Comparison of ENCODE assay signal across 7 mouse cellular contexts in genomic region chr9:71959259-71960025, GRCm38 (mm10).
DNase-seq lines count a peak whose midpoint lies in the region; ATAC-seq and TF ChIP-seq lines count a peak whose summit lies in the region.

No protein-coding gene starts in this region.

- WGBS in intestine, embryonic 15.5 days: 70% methylated on average over 11 of the region's 11 CpGs
- 31% methylated on average over 11 of the region's 11 CpGs for WGBS in midbrain, postnatal 0 days

- no peak for TF ChIP-seq CTCF in brain, embryonic 14.5 days (IDR thresholded peaks at IDR 0.05; ENCODE audit: borderline replicate concordance, extremely low read depth, insufficient read depth, insufficient read length)
- no peak for TF ChIP-seq CTCF in midbrain, postnatal 0 days (IDR thresholded peaks at IDR 0.05)

- H3K4me2 ChIP-seq in intestine, embryonic 15.5 days (replicated peaks): no peak overlapping the region
- peak overlapping the region; percentile 31 for H3K4me2 ChIP-seq in midbrain, postnatal 0 days (ENCODE audit: low read depth, low read length, poor library complexity, severe bottlenecking)

- peak; percentile 47; the same call in 1 of the 2 replicates for ATAC-seq in intestine, embryonic 15.5 days
- ATAC-seq in midbrain, postnatal 0 days (ENCODE audit: low FRiP score): peak; percentile 80; the same call in 1 of the 2 replicates

- no peak overlapping the region for H3K9ac ChIP-seq in intestine, embryonic 15.5 days
- no peak overlapping the region for H3K9ac ChIP-seq in midbrain, postnatal 0 days (replicated peaks; ENCODE audit: low read length, poor library complexity, severe bottlenecking)

- H3K27me3 ChIP-seq in intestine, embryonic 15.5 days (replicated peaks): no peaks in the 10 kb centered on the region
- no peaks in the 10 kb centered on the region for H3K27me3 ChIP-seq in midbrain, postnatal 0 days (ENCODE audit: insufficient read depth, low read length)

- no peaks in the 10 kb centered on the region for H3K4me1 ChIP-seq in intestine, embryonic 15.5 days (replicated peaks)
- no peaks in the 10 kb centered on the region for H3K4me1 ChIP-seq in midbrain, postnatal 0 days (ENCODE audit: insufficient read depth, low read length)

- DNase-seq in NIH3T3 (ENCODE audit: low read depth): peak; percentile 18
- peak; percentile 87 for DNase-seq in brain, embryonic 14.5 days (ENCODE audit: low read depth)
- DNase-seq in gastrocnemius, adult 18-20 months (ENCODE audit: low spot score): peak; percentile 57
- peak; percentile 81 for DNase-seq in midbrain, postnatal 0 days (ENCODE audit: low spot score)
- DNase-seq in urinary bladder, postnatal 25 days (ENCODE audit: low spot score): no peak
- DNase-seq in spleen, postnatal 36 days (ENCODE audit: low spot score in 2 of 2): no peak

- H3K27ac ChIP-seq in intestine, embryonic 15.5 days: no peak overlapping the region
- peak overlapping the region; percentile 18; the same call in 1 of the 2 replicates for H3K27ac ChIP-seq in midbrain, postnatal 0 days (ENCODE audit: low read depth, low read length)

- no peaks in the 10 kb centered on the region for H3K36me3 ChIP-seq in intestine, embryonic 15.5 days
- no peaks in the 10 kb centered on the region for H3K36me3 ChIP-seq in midbrain, postnatal 0 days (ENCODE audit: insufficient read depth, low read length)

- no peak overlapping the region for H3K4me3 ChIP-seq in intestine, embryonic 15.5 days (replicated peaks)
- peak overlapping the region; percentile 18; the same call in 1 of the 2 replicates for H3K4me3 ChIP-seq in midbrain, postnatal 0 days (ENCODE audit: low read depth, low read length)

- H3K9me3 ChIP-seq in intestine, embryonic 15.5 days: no peaks in the 10 kb centered on the region
- no peaks in the 10 kb centered on the region for H3K9me3 ChIP-seq in midbrain, postnatal 0 days (ENCODE audit: low read length)

- no peak for TF ChIP-seq POLR2A in brain, embryonic 14.5 days (IDR thresholded peaks at IDR 0.05; ENCODE audit: borderline replicate concordance, extremely low read depth, insufficient read depth, insufficient read length, poor library complexity, severe bottlenecking)

Comparison
In these comparisons a context has a peak if more than half of its experiments do, and no peak if none do; other contexts are left out.
1. DNase-seq: peak in NIH3T3 (single experiment), brain, embryonic 14.5 days (single experiment), gastrocnemius, adult 18-20 months (single experiment) and midbrain, postnatal 0 days (single experiment); none in urinary bladder, postnatal 25 days (single experiment) and spleen, postnatal 36 days (0 of 2).